Mouse (Mus musculus): ENCODE measurements around the gene Gm8165.
"Not testable (repeated sequence)": the region's sequence is repeated elsewhere in the genome, so short reads cannot be mapped to it uniquely, and the experiment has no call there.

Gm8165 gene

DNA sequence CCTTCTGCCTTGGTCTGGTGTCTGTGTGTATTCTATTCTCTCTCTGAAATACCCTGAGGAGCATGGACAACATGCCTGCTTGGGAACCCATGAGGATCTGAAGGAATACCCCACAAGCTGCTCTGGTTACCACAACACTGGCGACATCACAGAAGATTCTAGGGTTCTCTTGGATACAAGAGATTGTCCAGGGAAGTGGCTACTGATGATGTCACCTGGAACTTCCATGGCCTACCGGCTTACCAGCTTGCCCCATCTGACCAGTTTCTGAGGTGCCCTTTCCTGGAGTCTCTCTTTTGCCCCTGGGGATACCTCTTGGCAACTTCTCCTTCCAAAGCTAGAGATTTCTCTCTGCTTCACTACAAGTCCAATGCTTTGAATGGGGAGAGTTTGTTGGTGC is at the start of gene Gm8165:
Gene Gm8165, minus strand, starts transcription at position 101 of the 400 bp plus-strand sequence.
- not testable (repeated sequence) for DNase-seq

DNA sequence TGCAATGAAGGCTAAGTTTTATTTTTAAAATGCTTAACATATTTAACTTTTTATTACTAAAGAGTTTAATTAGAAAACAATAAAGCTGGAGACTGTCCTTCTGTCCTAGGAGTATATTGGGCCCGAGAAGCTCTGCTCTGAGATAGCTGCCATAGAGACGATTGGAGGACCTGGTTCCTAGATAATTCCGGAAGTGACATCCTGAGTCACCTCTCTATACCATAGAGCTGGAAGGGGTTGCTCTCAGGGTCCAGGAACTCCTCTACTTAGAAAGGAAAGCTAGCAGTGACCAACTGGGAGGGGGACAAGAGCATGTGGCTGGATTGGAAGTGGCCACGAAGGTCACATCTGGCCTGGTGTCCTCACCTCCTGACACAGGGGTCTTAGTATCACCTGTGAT is 20.6 kb upstream of the Gm8165 start, which contains the start of gene Gm7324:
Gene Gm7324, plus strand, starts transcription at position 208 of the 400 bp plus-strand sequence.
- not testable (repeated sequence) for DNase-seq
